Comparison of ENCODE assay signal across 8 mouse cellular contexts in genomic region chr17:71615638-71616318, GRCm38 (mm10). TPM values are rescaled to one million over a fixed set of nuclear protein-coding genes. Genes with fewer than 3 reads are reported as not detected.
A peak's percentile ranks its signal among the peaks of the same experiment; 100 is the strongest.
DNase-seq lines count a peak whose midpoint lies in the region; ATAC-seq lines count a peak whose summit lies in the region.

Wdr43 (plus strand) TSS chr17:71615895.

- H3K36me3 ChIP-seq in hindbrain, embryonic 16.5 days (ENCODE audit: control insufficient read depth, insufficient read depth, low read length) = no peaks in the 10 kb centered on the region
- H3K36me3 ChIP-seq in macrophage (ENCODE audit: inconsistent target) = no peaks in the 10 kb centered on the region

- H3K4me2 ChIP-seq in hindbrain, embryonic 16.5 days (ENCODE audit: low read length) = peak within 1 kb of the TSS; percentile 90

- H3K79me2 ChIP-seq in macrophage (ENCODE audit: inconsistent target) = peaks cover 43% of the 10 kb centered on the region

- H3K9me3 ChIP-seq in hindbrain, embryonic 16.5 days (ENCODE audit: control insufficient read depth, low read length) = no peaks in the 10 kb centered on the region

- peak within 1 kb of the TSS; percentile 81 for H3K27ac ChIP-seq in hindbrain, embryonic 16.5 days (ENCODE audit: low read depth, low read length)
- peak within 1 kb of the TSS; percentile 49 for H3K27ac ChIP-seq in macrophage

- H3K4me3 ChIP-seq in hindbrain, embryonic 16.5 days (ENCODE audit: low read length) = peak within 1 kb of the TSS; percentile 100
- peak within 1 kb of the TSS; percentile 79 for H3K4me3 ChIP-seq in macrophage (ENCODE audit: inconsistent target)

- WGBS in hindbrain, embryonic 16.5 days = 6% methylated on average over 37 of the region's 40 CpGs
- WGBS in macrophage (ENCODE audit: missing documents) = 4% methylated on average over 39 of the region's 40 CpGs

- no peaks in the 10 kb centered on the region for H3K27me3 ChIP-seq in hindbrain, embryonic 16.5 days (replicated peaks; ENCODE audit: control insufficient read depth, insufficient read depth, low read length)

- ATAC-seq in hindbrain, embryonic 16.5 days = peak; percentile 100

- H3K4me1 ChIP-seq in hindbrain, embryonic 16.5 days (ENCODE audit: control insufficient read depth, insufficient read depth, low read depth, low read length) = peaks cover 16% of the 10 kb centered on the region

- H3K9ac ChIP-seq in hindbrain, embryonic 16.5 days (ENCODE audit: low read depth, low read length) = peak within 1 kb of the TSS; percentile 89

- peak; percentile 98 for DNase-seq in T-cell, adult 2 months (ENCODE audit: low spot score)
- peak; percentile 92 to 97 for DNase-seq in cerebellum, postnatal 36 days
- peak; percentile 96 to 98 for DNase-seq in frontal cortex, postnatal 36 days (ENCODE audit: low spot score in 2 of 2)
- peak; percentile 98 for DNase-seq in left cerebral cortex, adult 18-20 months (ENCODE audit: low spot score in 2 of 2)
- peak; percentile 99 for DNase-seq in right cerebral cortex, adult 18-20 months
- peak; percentile 82 for DNase-seq in urinary bladder, postnatal 10 days (ENCODE audit: low spot score)

RNA-seq across cellular contexts. Expression of gene Wdr43, which starts in this region (rescaled TPM):
- polyA plus RNA-seq in hindbrain, embryonic 16.5 days (2015; fragmentation: Nextera tagmentation; extraction: Ambion mirVana) = 39.7 and 47.1 TPM in 2 replicates
- 10 to 100 TPM; 23.2 to 24.5 TPM for total RNA-seq in left cerebral cortex, adult 18-20 months (2021)
- total RNA-seq in macrophage (2018; cell fraction: chromatin; rRNA removed) = 100 to 1,000 TPM in 21 of 26 experiments, 10 to 100 TPM in 5; 50.8 to 280 (median 144) TPM
- total RNA-seq in macrophage (2018; cell fraction: cytosol; rRNA removed) = 10 to 100 TPM; 23.2 to 45.6 (median 35.8) TPM
- total RNA-seq in macrophage (2018; cell fraction: nucleus; rRNA removed) = 100 to 1,000 TPM in 3 of 26 experiments, 10 to 100 TPM in 23; 37.6 to 195 (median 67.5) TPM
- 27.6 to 77.2 TPM (median 53.6 TPM) in 3 replicates for polyA plus RNA-seq in macrophage (2018)

Comparison
In these comparisons a context has a peak if more than half of its experiments do, and no peak if none do; other contexts are left out.
1. Peak in every context shown above with its lines: DNase-seq, ATAC-seq, H3K4me3 ChIP-seq and H3K27ac ChIP-seq.